Mouse (Mus musculus): ENCODE results near the gene Rnf31.

Rnf31 gene

GRCm38 (mm10) chr14:55603633-55604576 is 12.4 kb downstream of the Rnf31 start:
- in situ Hi-C loops (cut with MboI, MseI) = loop anchor here (5.0 kb wide), 1 partner anchor 33 kb away; the partner anchor contains the start of genes Gm49378 and Ipo4

DNA sequence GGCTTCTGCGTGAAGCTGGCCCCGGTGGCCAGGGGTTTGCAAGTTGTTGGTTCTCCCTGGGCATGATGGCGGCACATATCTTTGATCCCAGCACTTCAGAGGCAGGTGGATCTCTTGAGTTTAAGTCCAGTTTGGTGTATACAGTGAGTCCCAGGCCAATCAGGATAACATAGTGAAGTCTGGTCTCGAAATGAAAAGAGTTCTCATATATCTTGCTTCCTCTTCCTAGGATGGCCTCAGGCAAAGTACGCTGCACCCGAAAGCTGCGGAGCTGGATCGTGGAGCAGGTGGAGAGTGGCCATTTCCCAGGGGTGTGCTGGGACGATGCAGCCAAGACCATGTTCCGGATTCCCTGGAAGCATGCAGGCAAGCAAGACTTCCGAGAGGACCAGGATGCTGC is 13.3 kb downstream of the Rnf31 start:
- in situ Hi-C loops (cut with MboI, MseI) = loop anchor here (5.0 kb wide), 1 partner anchor 32 kb away; the partner anchor contains the start of genes Gm49378 and Ipo4

DNA sequence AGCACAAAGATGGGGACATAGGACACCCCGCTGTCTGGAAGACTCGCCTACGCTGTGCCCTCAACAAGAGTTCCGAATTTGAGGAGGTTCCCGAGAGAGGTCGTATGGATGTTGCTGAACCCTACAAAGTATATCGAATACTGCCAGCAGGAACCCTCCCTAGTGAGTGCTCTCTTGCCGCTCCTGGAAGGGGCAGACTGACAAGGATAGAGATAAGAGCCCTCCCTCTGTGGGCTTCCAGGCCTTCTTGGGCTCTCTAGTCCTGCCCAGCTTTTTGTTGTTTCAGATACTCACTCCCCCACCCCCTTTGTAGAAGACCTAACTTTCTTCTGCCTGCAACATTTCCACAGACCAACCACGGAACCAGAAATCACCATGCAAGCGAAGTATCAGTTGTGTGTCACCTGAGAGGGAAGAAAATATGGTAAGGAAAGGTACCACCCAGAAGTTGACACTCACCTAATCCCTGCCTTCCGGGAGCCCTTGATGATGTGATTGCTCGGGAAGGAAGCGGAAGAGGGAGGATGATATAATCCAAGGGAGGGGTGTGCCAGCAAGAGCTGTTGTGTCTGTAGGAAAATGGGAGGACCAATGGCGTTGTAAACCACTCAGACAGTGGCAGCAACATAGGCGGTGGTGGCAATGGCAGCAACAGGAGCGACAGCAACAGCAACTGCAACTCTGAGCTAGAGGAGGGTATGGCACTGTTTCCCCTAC is 14.4 kb downstream of the Rnf31 start:
- in situ Hi-C loops (cut with MboI, MseI) = no loop called here

GRCm38 (mm10) chr14:55608339-55608738 is 16.8 kb downstream of the Rnf31 start:
- in situ Hi-C loops (cut with MboI, MseI) = no loop called here

DNA sequence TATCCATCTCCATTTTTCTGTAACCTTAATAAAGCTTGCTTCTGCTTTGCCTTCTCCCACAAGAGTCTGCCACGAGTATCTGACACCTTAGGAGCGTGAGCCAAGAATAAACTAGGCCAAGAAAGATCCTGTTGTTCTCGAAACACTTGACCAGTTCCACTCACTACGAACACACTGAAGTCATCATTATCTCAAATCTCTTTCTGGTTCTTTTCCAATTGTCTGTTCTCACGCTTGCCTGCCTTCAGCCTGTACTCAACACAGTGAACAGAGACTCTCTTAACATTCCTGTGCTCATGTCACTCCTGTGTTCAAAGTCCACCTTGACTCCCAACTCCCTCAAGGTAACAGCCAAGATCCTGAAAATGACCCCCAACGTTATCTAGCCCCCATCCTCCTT is 21.8 kb downstream of the Rnf31 start:
- in situ Hi-C loops (cut with MboI, MseI) = loop anchor here (5.0 kb wide), 1 partner anchor 49 kb away; the partner anchor contains the start of gene Mdp1

DNA sequence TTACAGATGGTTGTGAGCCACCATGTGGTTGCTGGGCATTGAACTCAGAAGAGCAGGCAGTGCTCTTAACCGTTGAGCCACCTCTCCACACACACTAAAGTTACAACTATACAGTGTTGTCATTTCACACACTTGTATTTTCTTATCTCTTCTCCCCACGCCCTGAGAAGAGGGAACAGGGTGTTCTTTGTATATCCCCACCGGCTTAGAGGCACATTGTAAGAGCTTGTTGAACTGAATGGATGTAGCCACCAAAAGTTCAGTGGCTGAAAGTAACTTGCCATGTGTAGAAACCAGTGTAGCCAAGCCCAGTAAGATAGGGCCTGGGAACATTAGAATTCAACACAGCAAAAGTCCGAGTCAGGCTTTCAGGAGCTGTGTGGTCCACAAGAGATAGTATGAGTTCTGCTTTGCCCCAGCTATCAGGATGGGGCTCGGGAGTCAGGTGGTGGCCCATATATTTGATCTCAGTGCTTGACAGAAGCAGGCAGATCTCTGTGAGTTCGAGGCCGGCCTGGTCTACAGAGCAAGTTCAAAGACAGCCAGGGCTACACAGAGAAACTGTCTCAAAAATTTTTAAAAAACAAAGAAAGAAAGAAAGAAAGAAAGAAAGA is 23.2 kb downstream of the Rnf31 start:
- in situ Hi-C loops (cut with MboI, MseI) = loop anchor here (5.0 kb wide), 1 partner anchor 48 kb away; the partner anchor contains the start of gene Mdp1

DNA sequence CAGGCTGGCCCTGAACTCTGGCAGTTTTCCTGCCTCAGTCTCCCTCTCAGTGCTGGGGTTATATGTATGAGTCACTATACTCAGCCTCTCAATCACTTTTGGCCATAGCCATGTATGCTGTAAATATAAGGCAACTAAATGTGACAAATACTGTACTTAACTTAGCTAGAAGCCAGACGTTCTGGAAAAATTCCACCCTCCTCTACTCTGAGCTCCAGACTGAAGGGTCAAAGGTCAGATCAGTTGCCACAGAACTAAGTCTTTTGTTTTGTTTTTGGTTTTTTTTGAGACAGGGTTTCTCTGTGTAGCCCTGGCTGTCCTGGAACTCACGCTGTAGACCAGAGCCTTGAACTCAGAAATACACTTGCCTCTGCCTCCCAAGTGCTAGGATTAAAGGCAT is 24.4 kb downstream of the Rnf31 start:
- in situ Hi-C loops (cut with MboI, MseI) = no loop called here

GRCm38 (mm10) chr14:55616844-55617243 is 25.3 kb downstream of the Rnf31 start:
- in situ Hi-C loops (cut with MboI, MseI) = no loop called here

- in situ Hi-C loops (cut with MboI, MseI) = no loop called here
Measured at GRCm38 (mm10) chr14:55617822-55618221, 26.3 kb downstream of the Rnf31 start, which contains the start of gene Rec8. Rec8 (plus strand) TSS chr14:55618037.

- in situ Hi-C loops (cut with MboI, MseI) = no loop called here
Measured at GRCm38 (mm10) chr14:55618486-55619195, 27.1 kb downstream of the Rnf31 start.

- in situ Hi-C loops (cut with MboI, MseI) = loop anchor here (10.0 kb wide), 1 partner anchor 63 kb away; the partner anchor contains the start of genes A730061H03Rik and Dcaf11
Measured at GRCm38 (mm10) chr14:55628077-55628827, 36.7 kb downstream of the Rnf31 start.

DNA sequence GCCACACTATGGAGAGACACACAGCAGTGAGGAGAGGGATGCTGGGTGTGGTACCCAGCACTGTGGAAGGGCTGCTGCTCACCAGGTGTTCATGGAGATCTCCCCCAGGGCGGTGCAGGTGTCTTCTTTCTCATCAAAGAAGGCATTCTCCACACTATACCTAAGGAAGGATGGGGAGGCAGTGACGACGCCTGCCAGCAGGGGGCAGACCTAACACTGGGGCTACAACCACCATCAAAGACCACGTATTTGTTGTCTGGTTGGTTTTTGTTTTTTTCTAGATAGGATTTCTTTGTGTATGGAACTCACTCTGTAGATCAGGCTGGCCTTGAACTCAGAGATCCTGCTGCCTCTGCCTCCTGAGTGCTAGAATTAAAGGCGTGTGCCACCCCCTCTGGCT is 37.8 kb downstream of the Rnf31 start:
- in situ Hi-C loops (cut with MboI, MseI) = loop anchor here (10.0 kb wide), 1 partner anchor 65 kb away; the partner anchor contains the start of genes A730061H03Rik and Dcaf11

- in situ Hi-C loops (cut with MboI, MseI) = loop anchor here (5.0 kb wide), 1 partner anchor 33 kb away; the partner anchor contains the start of gene Irf9
Measured at GRCm38 (mm10) chr14:55634874-55635522, 43.5 kb downstream of the Rnf31 start.

GRCm38 (mm10) chr14:55635523-55636007 is 44.1 kb downstream of the Rnf31 start, which contains the start of gene Ipo4:
Ipo4 (minus strand) TSS chr14:55635957.
- in situ Hi-C loops (cut with MboI, MseI) = loop anchor here (5.0 kb wide), 1 partner anchor 33 kb away; the partner anchor contains the start of gene Irf9

DNA sequence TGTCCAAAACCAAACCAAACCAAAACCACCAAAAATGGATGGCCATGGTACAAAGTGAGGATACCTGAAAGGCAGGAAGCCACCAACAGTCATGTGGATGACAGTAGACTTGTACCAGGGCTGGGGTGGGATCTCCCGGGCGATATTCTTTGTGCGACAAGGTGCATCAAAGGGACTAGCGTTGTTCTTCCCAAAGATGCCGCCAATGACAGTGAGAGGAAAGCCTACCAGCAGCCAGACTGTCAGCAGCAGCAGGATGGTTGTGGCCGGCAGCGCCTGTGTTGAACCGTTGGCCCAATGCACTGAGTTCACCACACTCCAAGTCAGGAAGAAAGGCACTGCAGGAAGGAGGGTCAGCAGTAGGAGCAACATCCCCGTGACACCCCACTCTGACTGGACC is 46.3 kb downstream of the Rnf31 start, which contains the start of gene Gm49378:
TSS of gene Gm49378 (minus strand) at position 101 of the 400 bp plus-strand sequence.
- in situ Hi-C loops (cut with MboI, MseI) = loop anchor here (5.0 kb wide), 1 partner anchor 35 kb away; the partner anchor contains the start of gene Irf9

DNA sequence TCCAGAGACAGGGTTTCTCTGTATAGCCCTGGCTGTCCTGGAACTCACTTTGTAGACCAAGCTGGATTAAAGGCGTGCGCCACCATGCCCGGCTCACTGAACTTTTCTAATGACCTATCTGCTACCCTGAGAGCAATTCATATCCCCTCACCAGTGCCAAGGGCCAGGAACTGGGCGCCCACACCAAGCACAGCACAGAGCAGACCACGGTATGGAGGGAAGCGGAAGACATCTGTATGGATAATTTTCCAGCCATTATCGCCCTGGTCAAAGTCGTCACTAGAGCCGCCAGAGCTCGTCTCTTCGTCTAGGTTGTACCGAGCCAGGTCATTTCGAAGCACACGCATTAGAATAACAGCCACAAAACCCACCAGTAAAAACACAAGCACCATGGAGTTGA is 49.3 kb downstream of the Rnf31 start:
- in situ Hi-C loops (cut with MboI, MseI) = no loop called here

DNA sequence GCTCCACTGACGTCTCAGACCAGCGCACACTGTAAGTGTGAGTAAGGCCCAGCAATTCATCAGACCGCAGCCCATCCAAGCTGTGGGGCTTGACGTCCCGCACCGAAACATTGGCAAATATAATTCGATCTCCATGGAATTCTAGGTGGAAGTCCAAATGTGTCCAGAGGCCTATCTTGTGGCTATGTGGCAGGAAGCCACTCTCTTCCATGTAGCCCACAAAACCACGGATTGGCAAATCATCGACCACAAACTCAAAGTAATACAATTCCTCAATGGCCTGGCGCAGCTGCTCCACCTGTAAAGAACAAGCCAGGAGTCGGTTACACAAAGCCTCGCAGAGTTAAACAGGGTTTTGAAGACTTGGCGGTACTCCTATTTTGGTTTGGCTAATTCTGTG is 49.8 kb downstream of the Rnf31 start:
- in situ Hi-C loops (cut with MboI, MseI) = no loop called here

DNA sequence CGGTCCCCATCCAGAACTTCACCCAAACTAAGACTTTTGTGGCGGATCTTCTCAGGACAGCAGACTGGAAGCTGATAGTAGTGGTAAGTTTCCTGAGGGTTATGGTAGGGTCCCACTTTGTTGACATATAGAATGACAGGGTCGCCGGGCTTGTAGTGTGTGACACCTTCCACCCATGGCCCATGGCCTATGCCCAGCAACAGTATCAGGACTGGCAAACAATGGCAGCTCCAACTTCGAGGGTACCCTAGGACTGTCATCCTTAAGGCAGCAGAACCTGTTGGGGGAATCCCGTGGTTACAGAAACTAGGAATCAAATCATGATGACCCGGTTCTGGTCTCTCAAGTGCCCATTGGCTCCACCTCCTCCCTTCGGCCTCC is 51.2 kb downstream of the Rnf31 start:
- in situ Hi-C loops (cut with MboI, MseI) = no loop called here

All from T-helper 2 cell (primary cell).